Mouse (Mus musculus): ENCODE data around the gene H2-M1. TPM values are rescaled to one million over a fixed set of nuclear protein-coding genes. Genes with fewer than 3 reads are reported as not detected.

The H2-M1 gene
- total RNA-seq (2014; rRNA removed) (not detected in 2 replicates), polyA plus RNA-seq (2015; fragmentation: Nextera tagmentation; extraction: Ambion mirVana) (not detected in 2 replicates)

GRCm38 (mm10) chr17:36672119-36672518 lies at the start of gene H2-M1:
TSS of gene H2-M1 (minus strand) at chr17:36672219.
- Histone ChIP-seq H3K36me3 (ENCODE audit: insufficient read depth, low read length) (no peaks in the 10 kb centered on the region), H3K9me3 (ENCODE audit: low read length) (no peaks in the 10 kb centered on the region), H3K9ac (replicated peaks; ENCODE audit: low read length, poor library complexity, severe bottlenecking) (no peak within 1 kb of the TSS), H3K4me2 (ENCODE audit: low read depth, low read length, poor library complexity, severe bottlenecking) (no peak within 1 kb of the TSS), H3K27ac (ENCODE audit: low read depth, low read length) (no peak within 1 kb of the TSS), H3K27me3 (ENCODE audit: insufficient read depth, low read length) (no peaks in the 10 kb centered on the region), H3K4me3 (ENCODE audit: low read depth, low read length) (no peak within 1 kb of the TSS), H3K4me1 (ENCODE audit: insufficient read depth, low read length) (no peaks in the 10 kb centered on the region)
- no peak for TF ChIP-seq CTCF (IDR thresholded peaks at IDR 0.05)
- 73% methylated on average over 3 of the region's 3 CpGs for WGBS
- DNase-seq (ENCODE audit: low spot score) (no peak), ATAC-seq (ENCODE audit: low FRiP score) (no peak)

GRCm38 (mm10) chr17:36697693-36698092 lies 25.7 kb upstream of the H2-M1 start:
- no peaks in the 10 kb centered on the region for H3K9me3 ChIP-seq (ENCODE audit: low read length)
- 73% methylated on average over 2 of the region's 2 CpGs for WGBS
- H3K27me3 ChIP-seq (ENCODE audit: insufficient read depth, low read length) = no peaks in the 10 kb centered on the region
- no peak overlapping the region for H3K9ac ChIP-seq (replicated peaks; ENCODE audit: low read length, poor library complexity, severe bottlenecking)
- no peak overlapping the region for H3K4me2 ChIP-seq (ENCODE audit: low read depth, low read length, poor library complexity, severe bottlenecking)
- H3K36me3 ChIP-seq (ENCODE audit: insufficient read depth, low read length) = no peaks in the 10 kb centered on the region
- H3K4me1 ChIP-seq (ENCODE audit: insufficient read depth, low read length) = no peaks in the 10 kb centered on the region
- no peak for TF ChIP-seq CTCF (IDR thresholded peaks at IDR 0.05)
- no peak overlapping the region for H3K27ac ChIP-seq (ENCODE audit: low read depth, low read length)
- ATAC-seq (ENCODE audit: low FRiP score) (no peak), DNase-seq (ENCODE audit: low spot score) (no peak)
- H3K4me3 ChIP-seq (ENCODE audit: low read depth, low read length) = no peak overlapping the region

GRCm38 (mm10) chr17:36642566-36642965 lies 29.5 kb downstream of the H2-M1 start, which contains the start of gene H2-M9:
TSS of gene H2-M9 (minus strand) at chr17:36642666.
- no peaks in the 10 kb centered on the region for H3K27me3 ChIP-seq (ENCODE audit: insufficient read depth, low read length)
- no peaks in the 10 kb centered on the region for H3K4me1 ChIP-seq (ENCODE audit: insufficient read depth, low read length)
- no peak for TF ChIP-seq CTCF (IDR thresholded peaks at IDR 0.05)
- ATAC-seq (ENCODE audit: low FRiP score) (no peak), DNase-seq (ENCODE audit: low spot score) (no peak)
- no peaks in the 10 kb centered on the region for H3K36me3 ChIP-seq (ENCODE audit: insufficient read depth, low read length)
- 93% methylated on average over 3 of the region's 3 CpGs for WGBS
- H3K9me3 ChIP-seq (ENCODE audit: low read length) = no peaks in the 10 kb centered on the region
- H3K4me2 ChIP-seq (ENCODE audit: low read depth, low read length, poor library complexity, severe bottlenecking) = no peak within 1 kb of the TSS
- H3K9ac ChIP-seq (replicated peaks; ENCODE audit: low read length, poor library complexity, severe bottlenecking) = no peak within 1 kb of the TSS
- no peak within 1 kb of the TSS for H3K27ac ChIP-seq (ENCODE audit: low read depth, low read length)
- H3K4me3 ChIP-seq (ENCODE audit: low read depth, low read length) = no peak within 1 kb of the TSS

Other genes with a start within 250 kb of the H2-M1 start
- gene H2-M10.4, start 209.9 kb downstream of the H2-M1 start, total RNA-seq (2014; rRNA removed) = not detected in 2 replicates
- gene H2-M10.4, start 209.9 kb downstream of the H2-M1 start, polyA plus RNA-seq (2015; fragmentation: Nextera tagmentation; extraction: Ambion mirVana) = not detected in 2 replicates
- not detected in 2 replicates for gene H2-M11, start 125.1 kb downstream of the H2-M1 start, total RNA-seq (2014; rRNA removed)
- not detected in 2 replicates for gene H2-M11, start 125.1 kb downstream of the H2-M1 start, polyA plus RNA-seq (2015; fragmentation: Nextera tagmentation; extraction: Ambion mirVana)
- gene H2-M9, start 29.6 kb downstream of the H2-M1 start, total RNA-seq (2014; rRNA removed) = not detected in 2 replicates
- gene H2-M9, start 29.6 kb downstream of the H2-M1 start, polyA plus RNA-seq (2015; fragmentation: Nextera tagmentation; extraction: Ambion mirVana) = not detected in 2 replicates
- gene H2-M10.5, start 100.7 kb upstream of the H2-M1 start, total RNA-seq (2014; rRNA removed) = not detected in 2 replicates
- gene H2-M10.5, start 100.7 kb upstream of the H2-M1 start, polyA plus RNA-seq (2015; fragmentation: Nextera tagmentation; extraction: Ambion mirVana) = not detected in 2 replicates
- gene H2-M10.6, start 140.0 kb upstream of the H2-M1 start, total RNA-seq (2014; rRNA removed) = not detected in 2 replicates
- gene H2-M10.6, start 140.0 kb upstream of the H2-M1 start, polyA plus RNA-seq (2015; fragmentation: Nextera tagmentation; extraction: Ambion mirVana) = not detected in 2 replicates
- gene Trim26, start 164.9 kb upstream of the H2-M1 start, total RNA-seq (2014; rRNA removed) = 29.8 and 31.4 TPM in 2 replicates
- gene Trim26, start 164.9 kb upstream of the H2-M1 start, polyA plus RNA-seq (2015; fragmentation: Nextera tagmentation; extraction: Ambion mirVana) = 37.9 and 44.3 TPM in 2 replicates
- gene Trim15, start 195.0 kb upstream of the H2-M1 start, total RNA-seq (2014; rRNA removed) = 0.27 and 0.33 TPM in 2 replicates
- 0.73 and 0.90 TPM in 2 replicates for gene Trim15, start 195.0 kb upstream of the H2-M1 start, polyA plus RNA-seq (2015; fragmentation: Nextera tagmentation; extraction: Ambion mirVana)
- gene Trim10, start 197.4 kb upstream of the H2-M1 start, total RNA-seq (2014; rRNA removed) = 0.22 and 0.24 TPM in 2 replicates
- 0.16 and 0.17 TPM in 2 replicates for gene Trim10, start 197.4 kb upstream of the H2-M1 start, polyA plus RNA-seq (2015; fragmentation: Nextera tagmentation; extraction: Ambion mirVana)
- not detected in 2 replicates for gene Trim40, start 217.9 kb upstream of the H2-M1 start, total RNA-seq (2014; rRNA removed)
- 0.19 and 0.25 TPM in 2 replicates for gene Trim40, start 217.9 kb upstream of the H2-M1 start, polyA plus RNA-seq (2015; fragmentation: Nextera tagmentation; extraction: Ambion mirVana)
- gene Trim31, start 225.9 kb upstream of the H2-M1 start, total RNA-seq (2014; rRNA removed) = not detected in 2 replicates
- not detected in 2 replicates for gene Trim31, start 225.9 kb upstream of the H2-M1 start, polyA plus RNA-seq (2015; fragmentation: Nextera tagmentation; extraction: Ambion mirVana)